Mouse (Mus musculus): Measurements from ENCODE around the gene Nras.

The Nras gene

DNA sequence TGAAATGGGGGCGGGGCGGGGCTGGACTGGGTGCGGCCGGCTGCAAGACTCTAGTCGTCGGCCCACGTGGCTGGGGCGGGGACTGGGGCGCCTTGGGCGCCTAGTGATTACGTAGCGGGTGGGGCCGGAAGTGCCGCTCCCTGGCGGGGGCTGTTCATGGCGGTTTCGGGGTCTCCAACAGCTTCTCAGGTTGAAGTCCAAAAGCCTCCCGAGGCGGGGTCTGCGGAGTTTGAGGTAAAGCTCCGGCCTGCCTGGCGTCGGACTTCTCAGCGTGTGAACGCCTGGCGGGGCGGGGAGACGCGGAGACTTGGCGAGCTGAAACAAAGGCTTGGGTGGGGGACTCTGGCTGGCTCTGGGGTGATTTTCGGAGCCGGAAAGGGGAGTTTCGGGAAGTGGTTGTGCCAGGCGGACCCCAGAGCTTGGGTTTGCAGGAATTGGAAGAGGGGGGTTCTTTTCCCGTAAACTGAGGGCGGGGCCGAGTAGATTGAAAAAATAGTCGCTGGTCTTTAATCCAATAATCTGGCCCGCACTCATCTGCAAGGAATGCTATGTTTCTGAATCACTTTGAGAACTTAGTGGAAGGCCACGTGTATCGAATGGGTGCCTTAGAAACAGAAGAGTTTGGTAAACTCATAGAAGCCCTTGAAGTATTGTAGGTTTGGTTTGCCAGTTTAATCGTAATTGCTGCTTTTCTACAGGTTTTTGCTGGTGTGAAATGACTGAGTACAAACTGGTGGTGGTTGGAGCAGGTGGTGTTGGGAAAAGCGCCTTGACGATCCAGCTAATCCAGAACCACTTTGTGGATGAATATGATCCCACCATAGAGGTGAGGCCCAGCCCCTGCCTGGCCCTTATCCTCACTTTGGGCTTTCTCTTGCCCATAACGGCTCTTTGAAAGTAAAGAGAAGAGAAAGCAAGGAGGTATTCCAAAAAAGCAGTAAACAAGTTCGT, at the start of gene Nras:
Gene Nras, plus strand, starts transcription at position 79 of the 951 bp plus-strand sequence.
- CTCF ChIA-PET = interaction anchor here (0.9 kb wide), 1 partner anchor 20 kb away, joined by 3 read pairs; no protein-coding TSS in a partner anchor

DNA sequence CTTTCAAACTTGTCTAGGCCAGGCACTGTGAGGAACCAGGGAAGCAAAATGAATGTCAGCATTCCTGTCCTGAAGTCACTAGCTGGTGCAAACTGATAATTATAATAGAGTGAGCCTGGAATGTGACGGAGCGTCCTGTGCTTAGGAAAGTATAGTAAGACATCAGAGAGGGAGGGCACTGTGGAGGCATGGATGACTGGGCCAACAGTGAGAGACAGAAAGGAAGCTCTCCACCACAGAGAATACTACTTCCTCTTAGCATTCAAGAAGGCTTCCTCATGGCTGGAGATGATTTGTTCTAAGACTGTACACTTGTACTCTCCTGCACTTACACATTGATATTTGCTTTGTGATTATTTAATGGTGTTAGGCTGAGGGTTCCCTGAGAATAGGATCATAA, 40.7 kb upstream of the Nras start:
- CTCF ChIA-PET = interaction anchor here (0.6 kb wide), 1 partner anchor 285 kb away, joined by 3 read pairs; no protein-coding TSS in a partner anchor

DNA sequence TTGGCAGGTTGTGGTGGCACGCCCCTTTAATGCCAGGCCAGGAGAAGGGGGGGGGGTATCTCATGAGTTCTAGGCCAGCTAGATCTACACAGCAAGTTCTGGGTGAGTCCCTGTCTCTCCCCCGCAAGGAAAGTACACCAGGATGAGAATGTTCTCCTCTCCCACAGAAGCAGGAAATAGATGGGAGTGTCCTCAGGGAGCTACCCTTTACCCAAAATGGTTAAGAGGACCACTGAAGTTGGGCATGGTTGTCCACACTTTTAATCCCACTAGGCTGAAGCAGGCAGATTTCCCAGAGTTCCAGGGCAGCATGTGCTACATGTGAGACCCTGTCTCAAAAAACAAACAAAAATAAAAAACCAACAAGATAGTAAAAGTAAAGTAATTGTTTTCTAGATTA, 38.6 kb upstream of the Nras start:
- CTCF ChIA-PET = no interaction called here

DNA sequence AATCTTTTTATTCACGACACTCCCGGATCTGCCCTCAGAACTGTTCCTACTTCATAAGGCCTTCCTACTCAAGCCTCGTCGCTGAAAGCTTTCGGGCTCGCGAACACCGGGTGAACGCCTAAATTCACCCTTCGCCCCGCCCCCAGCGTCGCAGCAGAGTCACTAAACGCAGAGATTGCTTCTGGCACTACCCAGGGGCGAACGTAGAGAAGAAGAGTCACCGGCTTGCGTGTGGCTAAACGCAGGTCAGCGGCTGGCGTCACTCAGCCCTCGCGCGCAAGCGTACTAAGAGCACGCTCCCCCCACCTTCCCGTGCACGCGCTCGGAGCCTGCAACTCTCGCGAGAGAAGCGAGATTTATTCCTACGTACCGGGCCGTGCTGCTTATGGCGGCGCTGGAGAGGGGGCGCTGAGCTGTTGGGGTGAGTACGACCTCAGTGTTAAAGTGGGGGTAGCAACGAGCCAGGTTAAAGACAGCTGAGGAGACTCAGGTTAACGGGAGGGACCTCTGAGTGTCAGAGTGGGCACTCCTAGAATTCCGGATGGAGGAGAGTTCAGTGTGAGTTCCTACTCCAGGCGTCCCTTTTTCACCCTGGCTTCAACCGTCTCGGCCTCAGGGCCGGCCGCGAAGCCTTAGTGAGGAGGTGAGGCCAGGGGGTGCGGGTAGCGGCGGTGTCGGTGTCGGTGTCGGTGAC, 37.7 kb upstream of the Nras start, which contains the start of gene Csde1:
Gene Csde1, plus strand, starts transcription at position 178 of the 694 bp plus-strand sequence.
- CTCF ChIA-PET = no interaction called here

DNA sequence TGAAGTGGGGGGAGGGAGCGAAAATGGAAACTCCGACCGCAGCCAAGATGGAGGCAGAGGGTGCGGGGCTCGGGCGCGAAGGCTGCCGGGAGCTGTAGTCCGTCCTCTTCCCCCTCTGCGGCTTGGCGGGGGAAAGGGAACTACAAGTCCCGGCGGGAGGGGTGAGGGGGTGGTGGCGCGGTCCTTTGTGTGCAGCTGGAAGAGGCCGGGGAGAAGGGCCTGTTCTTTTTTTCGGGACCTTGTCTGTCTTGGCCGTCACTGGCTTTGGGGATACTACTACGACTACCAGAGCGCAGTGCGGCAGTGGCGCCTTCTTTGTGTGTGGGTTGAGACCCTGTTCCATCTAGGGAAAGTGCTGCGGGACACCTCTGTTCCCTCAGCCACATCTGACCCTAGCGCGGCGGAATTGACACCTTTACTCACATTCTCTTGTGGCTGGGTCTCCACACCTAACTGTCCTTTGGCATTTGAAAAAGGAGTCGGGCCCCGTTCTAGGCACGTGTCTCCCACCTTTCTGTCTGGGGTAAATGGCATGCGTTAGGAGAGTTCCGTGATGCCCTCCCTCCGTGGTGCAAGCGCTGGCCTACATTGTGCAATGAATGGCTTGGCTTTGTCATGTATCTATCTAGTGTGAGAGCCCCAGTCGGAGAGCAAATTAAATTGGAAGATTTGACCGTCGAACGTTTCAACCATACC, 37.0 kb upstream of the Nras start:
- CTCF ChIA-PET = no interaction called here

DNA sequence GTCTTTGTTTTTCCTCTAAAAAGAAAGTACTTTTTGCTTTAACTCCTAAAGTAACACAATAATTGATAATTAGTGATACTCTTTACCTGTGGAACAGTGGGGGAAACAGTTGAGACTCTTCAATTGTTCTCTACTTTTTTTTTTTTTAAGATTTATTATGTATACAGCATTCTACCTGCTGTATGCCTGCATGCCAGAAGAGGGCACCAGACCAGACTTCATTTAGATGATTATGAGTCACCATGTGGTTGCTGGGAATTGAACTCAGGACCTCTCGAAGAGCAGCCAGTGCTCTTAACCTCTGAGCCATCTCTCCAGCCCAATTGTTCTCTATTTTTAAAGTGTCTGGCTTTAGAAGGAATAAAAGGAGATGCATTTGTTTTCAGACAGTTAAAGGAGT, 31.9 kb upstream of the Nras start:
- CTCF ChIA-PET = no interaction called here

DNA sequence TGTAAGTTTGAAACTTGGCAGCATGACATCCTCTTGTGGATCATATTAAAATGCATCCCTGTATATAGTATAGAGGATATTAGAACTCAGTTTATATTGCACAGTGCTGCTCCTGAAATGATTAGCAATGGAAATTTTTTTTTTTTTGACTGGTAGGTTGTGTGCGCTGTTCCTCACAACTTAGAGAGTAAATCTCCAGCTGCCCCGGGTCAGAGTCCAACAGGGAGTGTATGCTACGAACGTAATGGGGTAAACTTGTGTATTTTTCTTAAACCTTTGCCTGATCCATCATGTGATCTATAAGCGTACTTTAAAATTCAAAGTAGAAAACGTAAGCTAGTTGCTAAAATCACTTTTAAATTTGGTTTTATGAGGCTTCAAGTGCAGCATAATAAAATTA, 17.8 kb upstream of the Nras start:
- CTCF ChIA-PET = no interaction called here

DNA sequence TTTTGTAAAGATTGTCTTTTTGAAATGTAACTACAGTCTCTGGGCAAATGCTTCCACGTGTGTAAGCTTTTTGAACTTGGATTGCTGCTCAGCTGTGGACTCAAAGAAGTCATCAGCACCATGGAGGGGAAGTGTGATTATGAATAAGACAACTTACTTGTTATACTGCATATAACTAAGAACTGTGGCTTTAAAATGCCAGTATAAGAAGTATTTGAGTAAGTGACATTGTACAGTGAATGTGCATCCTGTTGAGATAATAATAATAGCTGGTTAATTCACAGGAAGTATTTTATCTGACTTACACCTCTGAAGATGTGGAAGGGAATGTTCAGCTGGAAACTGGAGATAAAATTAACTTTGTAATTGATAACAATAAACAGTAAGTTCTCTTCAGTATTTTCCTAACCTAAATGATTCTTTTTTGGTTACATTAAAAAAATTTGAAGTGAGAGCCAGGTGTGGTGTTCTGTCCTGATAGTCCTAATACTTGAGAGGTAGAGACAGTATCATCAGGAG, 17.2 kb upstream of the Nras start:
- CTCF ChIA-PET = no interaction called here

DNA sequence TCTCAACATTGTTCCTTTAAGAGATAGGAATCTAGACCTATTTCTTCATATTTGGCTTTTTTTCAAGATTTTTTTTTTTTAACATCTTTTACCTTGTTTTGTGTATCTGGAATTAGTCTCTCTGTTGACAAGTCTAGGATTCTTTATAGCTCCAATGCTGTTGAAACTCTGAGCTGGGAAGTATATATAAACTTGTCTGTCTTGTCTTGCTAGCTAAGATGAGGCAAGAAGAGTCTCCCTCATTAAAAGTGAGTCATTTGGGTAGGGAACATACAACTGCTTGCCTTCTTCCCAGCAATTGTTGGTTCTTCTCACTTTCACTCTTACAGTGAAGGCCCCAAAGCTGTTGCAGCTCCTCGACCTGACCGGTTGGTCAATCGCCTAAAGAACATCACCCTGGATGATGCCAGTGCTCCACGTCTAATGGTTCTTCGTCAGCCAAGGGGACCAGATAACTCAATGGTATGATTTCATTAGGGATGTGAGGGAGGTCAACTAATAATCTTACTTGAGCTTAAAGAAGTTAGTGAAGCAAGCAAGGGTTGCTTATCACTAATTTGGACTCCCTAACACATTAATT, 2.0 kb upstream of the Nras start:
- CTCF ChIA-PET = interaction anchor here (0.6 kb wide), 1 partner anchor 10 kb away, joined by 9 read pairs; no protein-coding TSS in a partner anchor

DNA sequence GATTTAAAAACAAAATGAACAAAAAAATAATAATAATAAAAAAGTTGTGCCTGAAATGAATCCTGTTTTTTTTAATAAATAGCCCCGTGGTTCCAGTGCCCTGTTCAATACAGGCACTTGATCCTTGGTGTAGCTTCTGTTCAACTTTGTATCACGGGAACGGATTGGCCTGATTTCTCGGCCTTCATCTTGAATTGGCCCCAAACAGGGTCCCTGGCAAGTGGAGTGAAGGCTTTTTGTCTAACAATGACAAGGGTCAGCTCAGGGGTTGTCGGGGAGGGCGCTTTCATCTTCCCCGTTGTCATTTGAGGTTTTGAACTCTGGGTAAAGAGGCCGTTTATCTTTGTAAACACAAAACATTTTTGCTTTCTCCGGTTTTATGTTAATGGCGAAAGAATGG, 333 bp upstream of the Nras start:
- CTCF ChIA-PET = interaction anchor here (0.5 to 0.9 kb wide), 2 partner anchors 11 to 21 kb away, joined by 3 read pairs; no protein-coding TSS in a partner anchor

DNA sequence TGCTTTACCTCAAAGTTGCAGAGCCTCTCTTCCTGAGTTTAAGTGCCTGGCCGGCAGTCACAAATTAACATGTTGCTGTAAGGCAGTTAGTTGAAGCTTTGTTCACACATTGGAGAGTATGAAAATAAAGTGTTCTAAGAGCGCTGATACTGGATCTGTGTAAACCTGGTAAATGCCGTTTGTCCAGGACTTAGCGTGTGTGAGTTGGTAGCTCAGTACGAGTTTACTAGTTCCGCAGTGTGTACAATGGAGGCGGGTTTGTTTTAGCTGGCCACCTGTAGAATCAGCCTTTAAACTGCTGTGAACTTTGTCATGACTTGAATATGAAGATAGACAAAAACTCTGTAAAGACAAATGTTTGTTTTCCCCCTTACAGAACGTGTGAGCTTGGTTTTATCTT, 8.8 kb downstream of the Nras start:
- CTCF ChIA-PET = no interaction called here

DNA sequence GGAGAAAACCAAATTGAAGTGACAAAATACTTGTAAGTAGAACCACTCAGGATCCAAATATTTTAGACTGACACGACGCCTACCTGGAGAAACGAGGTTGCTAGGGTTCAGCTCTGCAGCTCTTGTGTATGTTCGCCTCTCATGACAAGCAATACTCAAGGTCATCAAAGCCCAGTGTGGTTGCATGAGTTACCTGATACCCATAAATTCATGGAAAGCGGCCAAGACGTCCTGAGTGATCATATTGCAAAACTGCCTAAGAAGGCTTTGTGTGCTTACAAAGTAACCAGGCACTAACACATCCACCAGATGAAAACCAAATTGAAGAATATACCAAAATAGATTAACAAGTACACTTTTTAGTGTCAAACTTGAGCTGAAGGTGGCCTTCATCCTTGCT, 10.9 kb downstream of the Nras start:
- CTCF ChIA-PET = no interaction called here

DNA sequence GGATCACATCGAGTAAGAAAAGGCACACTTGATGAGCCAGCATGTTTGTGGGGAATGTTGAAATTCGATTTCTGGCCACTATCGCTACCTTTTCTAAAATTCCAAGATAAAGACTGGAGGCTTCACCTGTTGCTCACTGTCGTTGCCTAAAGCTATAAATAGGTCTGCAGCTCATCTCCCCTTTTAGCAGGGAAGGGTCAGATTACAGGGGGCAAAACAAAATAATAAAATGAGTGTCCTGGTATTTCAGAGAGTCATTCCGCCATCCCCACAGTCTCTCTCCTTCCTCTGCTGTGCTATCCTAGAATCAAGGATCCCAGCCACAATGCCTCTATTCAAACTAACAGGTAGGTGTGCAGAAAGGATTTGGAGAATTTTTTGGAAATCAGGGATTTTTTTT, 15.7 kb downstream of the Nras start, which contains the start of gene Ampd1:
Gene Ampd1, plus strand, starts transcription at position 244 of the 400 bp plus-strand sequence.
- CTCF ChIA-PET = no interaction called here

DNA sequence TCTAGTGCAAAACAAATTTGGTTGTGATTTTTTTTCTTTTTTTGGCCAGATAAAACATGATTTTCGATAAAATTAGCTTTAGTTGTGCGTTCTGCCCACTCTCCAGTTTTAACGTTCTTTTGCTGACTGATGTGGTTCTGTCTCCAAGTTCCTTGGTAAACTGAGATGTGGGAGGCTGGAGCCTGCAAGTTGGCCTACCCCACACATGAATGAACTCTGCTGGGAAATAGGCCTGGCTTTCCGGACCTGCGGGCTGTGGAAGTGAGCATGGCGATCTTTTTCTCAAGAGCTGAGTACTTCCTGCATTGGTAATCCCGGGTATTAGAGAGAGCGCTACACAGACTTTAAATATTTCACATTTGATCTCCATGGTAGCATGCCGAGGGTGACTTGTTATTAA, 17.8 kb downstream of the Nras start:
- CTCF ChIA-PET = interaction anchor here (0.7 kb wide), 1 partner anchor 67 kb away, joined by 3 read pairs; no protein-coding TSS in a partner anchor

DNA sequence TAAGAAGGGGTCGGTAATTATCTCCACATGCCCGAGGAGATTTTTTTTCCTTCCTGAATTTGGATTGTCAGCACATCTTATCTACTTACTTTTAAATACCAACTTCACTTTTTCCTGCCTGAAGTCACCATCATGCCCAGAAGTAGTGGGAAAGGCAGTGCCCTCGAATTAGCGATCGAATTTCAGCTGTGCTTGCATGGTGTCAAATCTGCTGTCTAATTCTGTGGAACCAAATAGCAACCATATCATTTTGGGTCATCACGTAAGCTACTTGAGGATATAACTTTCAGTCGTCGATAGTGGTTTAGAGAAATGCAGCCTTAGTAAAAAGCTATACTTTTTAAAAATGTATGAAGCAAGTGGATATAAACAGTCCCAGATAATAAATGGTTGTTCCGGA, 18.4 kb downstream of the Nras start:
- CTCF ChIA-PET = no interaction called here

DNA sequence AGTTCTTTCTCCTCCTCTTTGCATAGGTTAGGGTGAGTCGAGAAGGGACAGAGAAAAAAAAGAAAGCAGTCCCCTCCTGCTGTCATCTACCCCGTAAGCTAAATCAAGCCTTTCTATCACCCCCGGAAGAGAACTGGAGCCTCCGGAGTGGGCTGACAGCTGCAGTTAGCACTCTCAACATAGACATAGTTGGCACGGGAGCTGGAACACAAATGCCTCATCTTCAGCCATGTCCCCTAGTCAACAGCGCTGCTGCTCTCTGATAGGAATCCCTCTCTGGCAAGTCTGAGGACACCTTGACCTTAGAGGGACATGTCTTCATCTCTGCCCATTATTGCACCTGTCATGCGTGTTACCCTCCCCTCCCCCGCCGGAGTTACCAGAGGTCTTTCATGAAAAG, 21.2 kb downstream of the Nras start:
- CTCF ChIA-PET = no interaction called here

DNA sequence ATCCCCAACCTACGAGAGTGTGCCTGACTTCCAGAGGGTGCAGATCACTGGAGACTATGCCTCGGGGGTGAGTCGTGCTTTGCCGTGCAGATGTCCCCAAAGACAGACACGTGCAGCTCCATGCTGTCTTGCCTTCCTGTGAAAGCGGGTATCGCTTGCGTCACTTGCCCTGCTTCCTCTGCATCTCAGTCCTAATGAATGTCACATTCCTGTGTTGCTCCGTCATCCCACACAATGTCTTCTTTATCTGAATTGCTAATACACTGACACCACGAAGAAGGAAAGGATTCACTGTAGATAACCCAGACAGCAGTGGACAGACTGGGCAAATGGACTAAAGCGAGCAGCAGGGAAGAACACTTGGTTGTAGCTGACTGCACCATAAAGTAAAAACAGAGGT, 23.0 kb downstream of the Nras start:
- CTCF ChIA-PET = no interaction called here

DNA sequence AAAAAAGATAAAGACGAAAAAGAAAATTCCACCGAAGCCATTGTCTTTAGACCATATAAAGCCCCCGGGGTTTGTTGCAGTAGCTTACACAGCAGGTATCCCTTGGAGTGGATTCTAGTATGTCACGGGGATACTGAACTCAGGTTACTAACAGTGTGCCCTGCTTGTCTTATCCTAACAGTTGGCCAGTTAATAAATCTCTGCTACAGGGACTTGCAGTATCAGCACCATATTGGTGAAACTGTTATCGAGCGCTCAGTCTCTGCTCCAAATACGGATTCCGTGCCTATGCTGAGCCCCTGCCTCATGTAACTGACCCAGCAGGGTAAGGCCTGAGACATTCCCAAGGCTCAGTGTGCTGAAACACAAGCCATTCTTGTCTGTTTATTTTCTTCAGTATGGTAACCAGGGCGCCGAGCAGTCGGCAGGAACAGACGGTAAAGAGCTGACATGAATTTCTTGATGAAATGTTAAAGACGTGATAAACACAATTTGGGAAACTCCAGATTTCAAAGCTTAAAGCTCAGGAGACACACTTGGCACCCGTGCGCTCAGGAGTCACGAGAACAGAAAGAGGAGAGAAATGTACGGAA, 23.9 kb downstream of the Nras start:
- CTCF ChIA-PET = no interaction called here

DNA sequence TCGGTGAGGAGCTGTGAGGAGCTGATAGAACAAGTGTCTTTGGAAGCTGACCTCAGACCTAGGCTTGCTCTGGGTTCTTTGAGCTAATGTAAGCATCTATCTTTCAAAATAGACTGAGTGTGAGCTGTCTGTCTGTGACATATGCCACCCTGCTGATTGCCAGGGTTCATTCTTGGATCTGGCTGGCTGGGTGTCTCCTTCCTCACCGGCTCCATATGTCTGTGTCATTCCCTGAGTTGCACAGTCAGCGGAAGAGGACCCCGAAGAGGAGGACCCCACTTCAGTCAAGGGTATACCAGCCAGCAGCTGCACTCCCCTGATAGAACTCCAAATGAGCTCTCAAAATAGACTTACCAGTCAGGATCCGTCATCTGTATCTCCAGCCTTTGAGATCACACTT, 24.7 kb downstream of the Nras start:
- CTCF ChIA-PET = interaction anchor here (0.6 kb wide), 1 partner anchor 610 kb away, joined by 7 read pairs; no protein-coding TSS in a partner anchor

DNA sequence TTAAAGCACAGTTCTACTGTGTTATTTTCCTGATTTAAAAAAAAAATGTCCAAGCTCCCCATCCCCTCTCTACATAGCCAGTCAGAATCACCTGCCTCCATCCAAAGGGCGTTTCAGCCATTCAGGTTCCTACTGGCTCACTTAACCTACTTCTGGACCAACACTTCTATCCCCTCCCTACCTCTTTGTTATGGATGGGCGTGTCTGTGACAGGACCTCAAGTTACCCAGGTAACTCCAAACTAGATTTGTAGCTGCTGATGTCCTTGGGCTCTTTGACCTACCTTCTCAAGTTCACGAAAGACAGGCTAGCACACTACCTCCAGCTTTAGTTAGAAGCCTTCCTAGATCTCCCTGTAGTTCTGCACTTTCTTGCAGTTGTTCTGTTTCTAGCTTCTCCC, 27.9 kb downstream of the Nras start:
- CTCF ChIA-PET = interaction anchor here (0.6 kb wide), 1 partner anchor 289 kb away, joined by 5 read pairs; no protein-coding TSS in a partner anchor

DNA sequence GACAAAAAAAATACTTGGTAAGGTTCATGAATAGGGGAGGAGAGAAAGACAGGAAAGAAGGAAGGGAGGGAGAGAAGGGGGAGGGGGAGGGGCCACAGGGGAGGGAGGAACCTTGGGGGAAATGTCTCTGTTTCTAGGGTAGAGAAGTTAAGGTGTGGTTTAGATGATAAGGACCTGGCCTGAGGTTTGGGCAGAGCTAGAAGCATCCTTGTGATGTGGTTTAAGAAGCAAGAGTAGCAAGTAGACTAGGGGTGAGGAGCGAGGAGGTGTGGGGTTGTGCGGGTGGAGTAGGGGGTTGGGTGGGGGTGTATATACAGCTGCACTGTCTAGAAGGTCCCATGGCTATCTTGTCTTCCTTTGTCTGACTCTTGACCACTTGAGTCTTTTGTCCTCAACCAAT, 33.7 kb downstream of the Nras start:
- CTCF ChIA-PET = interaction anchor here (0.7 kb wide), 2 partner anchors 40 to 53 kb away, joined by 5 to 13 read pairs; no protein-coding TSS in a partner anchor

Data from spleen, embryonic (tissue).